Mouse (Mus musculus) neural tube, embryonic 14.5 days (tissue): Measurements from ENCODE around the gene Hecw1. TPM values are rescaled to one million over a fixed set of nuclear protein-coding genes. Genes with fewer than 3 reads are reported as not detected.

ENCODE experiments used
- ATAC-seq: fragments of 200-750 bp; cut with Nextera tagmentation; 2 replicates; pipeline ENCODE4 v1.8.0; 2017; ENCODE audit warnings: low read depth, mild to moderate bottlenecking, moderate TSS enrichment, moderate library complexity
- H3K27ac ChIP-seq: fragments of 300-500 bp; sonication (generic); 2 replicates; pipeline ENCODE4 v1.5.1; 2014; ENCODE audit warnings: low read depth, mild to moderate bottlenecking, control low read depth, low read length, moderate library complexity, mixed read lengths
- H3K27me3 ChIP-seq: fragments of 300-500 bp; sonication (generic); 2 replicates; pipeline ENCODE4 v1.6.1; 2014; ENCODE audit warnings: low read length; ENCODE audit not compliant: control insufficient read depth, insufficient read depth
- H3K36me3 ChIP-seq: fragments of 300-500 bp; sonication (generic); 2 replicates; pipeline ENCODE4 v1.6.1; 2014; ENCODE audit warnings: low read length, mixed read lengths; ENCODE audit not compliant: control insufficient read depth, insufficient read depth
- H3K4me1 ChIP-seq: fragments of 300-500 bp; sonication (generic); 2 replicates; pipeline ENCODE4 v1.6.1; 2014; ENCODE audit warnings: low read length; ENCODE audit not compliant: control insufficient read depth, insufficient read depth
- H3K4me2 ChIP-seq: fragments of 300-500 bp; sonication (generic); 2 replicates; pipeline ENCODE4 v1.6.1; 2014; ENCODE audit warnings: mild to moderate bottlenecking, low read depth, low read length, control low read depth
- H3K4me3 ChIP-seq: fragments of 300-500 bp; sonication (generic); 2 replicates; pipeline ENCODE4 v1.5.1; 2014; ENCODE audit warnings: low read depth, low read length, control low read depth, mixed read lengths
- H3K9ac ChIP-seq: fragments of 300-500 bp; sonication (generic); replicated peaks from 2 replicates; pipeline ENCODE4 v1.6.1; 2014; ENCODE audit warnings: low read depth, mild to moderate bottlenecking, control low read depth, low read length, mixed read lengths
- H3K9me3 ChIP-seq: fragments of 300-500 bp; sonication (generic); 2 replicates; pipeline ENCODE4 v1.6.1; 2016; ENCODE audit warnings: low read length; ENCODE audit not compliant: control insufficient read depth
- WGBS: fragments of 180-500 bp; shearing (Covaris S2); extraction: QIAGEN DNeasy Blood & Tissue Kit; methylation state at CpG from one replicate; pipeline ENCODE4 v1.1.7; 2014; 5-methylcytosine and 5-hydroxymethylcytosine counted together
- polyA plus RNA-seq: library from polyadenylated mRNA; unstranded; fragments of >200 nt; fragmentation: Nextera tagmentation; extraction: Ambion mirVana; gene quantifications from 2 replicates; pipeline ENCODE4 v1.2.1, GENCODE M21; 2014

Hecw1 gene
- polyA plus RNA-seq: 50.6 and 55.3 TPM in 2 replicates

DNA sequence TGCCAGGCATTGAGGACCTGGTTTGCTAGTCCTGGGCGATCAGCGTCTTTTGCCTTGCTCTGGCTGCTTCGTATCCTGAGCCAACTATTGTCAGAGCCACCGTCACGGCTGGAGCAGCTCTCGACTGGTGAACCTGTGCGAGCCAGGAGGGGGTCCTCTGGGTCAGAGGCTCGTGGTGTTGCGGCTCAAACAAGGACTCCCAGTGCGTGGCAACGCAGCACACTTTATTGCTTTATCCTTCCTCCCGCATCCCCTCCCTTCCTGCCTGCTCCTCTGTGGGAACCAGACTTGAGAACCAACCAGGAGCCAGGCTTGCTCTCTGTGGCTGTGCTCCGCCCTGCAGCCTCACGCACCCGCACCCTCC lies at the start of gene Hecw1:
TSS of gene Hecw1 (minus strand) at position 323 of the 364 bp plus-strand sequence.
- peak within 1 kb of the TSS; percentile 76 for H3K4me3 ChIP-seq
- H3K27me3 ChIP-seq: no peaks in the 10 kb centered on the region
- H3K9me3 ChIP-seq: no peaks in the 10 kb centered on the region
- peak within 1 kb of the TSS; percentile 93 for H3K9ac ChIP-seq
- no peaks in the 10 kb centered on the region for H3K36me3 ChIP-seq
- peak within 1 kb of the TSS; percentile 64 for H3K4me2 ChIP-seq
- 1% methylated on average over 15 of the region's 15 CpGs for WGBS
- peaks cover 17% of the 10 kb centered on the region for H3K4me1 ChIP-seq
- ATAC-seq: peak; percentile 92
- peak within 1 kb of the TSS; percentile 97 for H3K27ac ChIP-seq

GRCm38 (mm10) chr13:14561336-14561735 lies 38.3 kb upstream of the Hecw1 start:
- Histone ChIP-seq H3K4me3 (no peak overlapping the region), H3K27me3 (no peaks in the 10 kb centered on the region), H3K4me2 (no peak overlapping the region), H3K4me1 (no peaks in the 10 kb centered on the region), H3K36me3 (no peaks in the 10 kb centered on the region), H3K9ac (no peak overlapping the region), H3K9me3 (no peaks in the 10 kb centered on the region), H3K27ac (no peak overlapping the region)
- ATAC-seq: no peak
- 93% methylated on average over 1 of the region's 1 CpGs for WGBS

DNA sequence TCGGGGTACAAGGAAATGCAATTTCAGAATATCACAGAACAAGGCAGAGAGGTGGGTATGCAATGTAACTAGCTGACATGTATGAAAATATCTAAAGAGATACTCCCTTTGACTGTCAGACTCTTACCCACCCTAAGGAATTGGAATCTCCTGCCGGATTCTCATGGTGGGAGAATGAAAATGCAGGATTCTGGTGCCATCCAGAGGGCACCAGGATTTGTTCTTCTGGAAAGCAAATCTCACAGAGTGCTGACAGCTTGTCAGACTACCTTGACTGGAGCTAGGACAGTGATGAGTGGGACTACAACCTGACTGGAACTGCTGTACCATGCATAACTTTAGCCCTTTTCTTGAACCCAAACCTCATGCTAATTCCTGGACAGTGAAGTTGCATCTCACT lies 29.6 kb upstream of the Hecw1 start:
- Histone ChIP-seq H3K4me1 (no peaks in the 10 kb centered on the region), H3K9ac (no peak overlapping the region), H3K27ac (no peak overlapping the region), H3K9me3 (no peaks in the 10 kb centered on the region), H3K4me3 (no peak overlapping the region), H3K4me2 (no peak overlapping the region), H3K36me3 (no peaks in the 10 kb centered on the region), H3K27me3 (no peaks in the 10 kb centered on the region)
- WGBS: 84% methylated on average over 2 of the region's 2 CpGs
- ATAC-seq: no peak

GRCm38 (mm10) chr13:14542860-14543259 lies 19.8 kb upstream of the Hecw1 start:
- H3K36me3 ChIP-seq: no peaks in the 10 kb centered on the region
- no peak overlapping the region for H3K4me2 ChIP-seq
- no peak overlapping the region for H3K27ac ChIP-seq
- no peaks in the 10 kb centered on the region for H3K4me1 ChIP-seq
- 85% methylated on average over 5 of the region's 5 CpGs for WGBS
- no peaks in the 10 kb centered on the region for H3K9me3 ChIP-seq
- no peak for ATAC-seq
- no peak overlapping the region for H3K9ac ChIP-seq
- no peaks in the 10 kb centered on the region for H3K27me3 ChIP-seq
- H3K4me3 ChIP-seq: no peak overlapping the region

DNA sequence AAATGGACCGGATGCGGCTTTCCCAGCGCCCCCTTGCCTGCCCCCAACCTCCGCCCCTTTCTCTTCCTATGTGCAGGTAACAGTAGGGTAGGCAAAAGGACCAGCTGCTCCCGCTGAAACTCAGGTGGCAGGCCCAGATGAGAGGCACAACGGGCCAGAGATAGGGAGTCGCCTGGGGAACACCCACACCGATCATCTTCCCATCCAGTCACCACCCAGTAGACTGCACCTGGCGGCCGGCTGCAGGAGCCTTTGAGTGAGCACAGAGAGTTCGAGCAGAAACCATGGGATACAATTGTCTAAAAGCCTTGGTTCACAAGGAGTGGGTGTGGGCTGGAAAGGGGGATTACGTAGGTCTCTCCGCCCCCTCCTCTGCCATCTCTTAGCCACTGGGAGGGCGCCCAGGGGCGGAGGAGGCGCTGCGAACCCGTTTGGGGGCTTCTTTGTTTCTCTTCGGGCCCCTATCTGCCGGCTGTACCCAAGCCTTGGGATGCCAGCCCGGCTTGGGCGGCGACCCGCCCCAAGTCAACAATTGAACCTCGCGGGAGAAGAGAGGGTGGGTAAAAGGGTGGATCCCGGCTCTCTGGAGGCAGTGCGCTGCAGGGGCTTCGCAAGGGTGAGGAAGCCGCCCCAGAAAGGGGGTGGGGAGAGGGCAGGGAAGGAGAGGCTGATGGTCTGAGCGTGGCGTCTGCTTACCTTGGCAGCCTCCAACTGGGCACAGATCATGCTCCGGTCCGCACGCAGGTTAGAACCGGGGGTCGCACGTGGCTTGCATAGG lies 711 bp downstream of the Hecw1 start:
- WGBS: 1% methylated on average over 38 of the region's 38 CpGs

DNA sequence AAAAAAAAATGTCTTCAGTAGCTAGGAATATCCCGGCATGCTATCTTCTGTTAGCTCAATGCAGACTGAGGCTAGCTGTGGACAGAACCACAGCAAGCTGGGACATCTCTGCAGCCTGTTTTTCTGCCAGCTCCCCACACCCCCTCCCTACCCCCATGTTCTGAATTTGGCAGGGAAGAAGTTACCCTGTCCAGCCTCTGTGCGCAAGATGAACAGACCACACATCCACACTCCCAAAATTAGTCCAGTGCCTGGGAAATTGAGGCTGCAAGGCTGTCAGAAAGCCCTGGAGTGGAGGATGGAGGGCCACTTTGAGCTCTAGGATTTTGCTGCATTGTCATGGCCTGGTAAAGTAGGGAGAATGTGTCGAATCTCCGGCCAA lies 1.3 kb downstream of the Hecw1 start:
- peak; percentile 13 for ATAC-seq
- 26% methylated on average over 4 of the region's 4 CpGs for WGBS
- Histone ChIP-seq H3K4me2 (peak overlapping the region; percentile 64), H3K27ac (peak overlapping the region; percentile 97), H3K9me3 (no peaks in the 10 kb centered on the region), H3K36me3 (no peaks in the 10 kb centered on the region), H3K9ac (peak overlapping the region; percentile 93), H3K4me3 (peak overlapping the region; percentile 76), H3K4me1 (peaks cover 17% of the 10 kb centered on the region), H3K27me3 (no peaks in the 10 kb centered on the region)

More for the DNA sequence above, 711 bp downstream of the Hecw1 start:
- ATAC-seq: peak; percentile 94
- H3K4me2 ChIP-seq: peak overlapping the region; percentile 64
- peak overlapping the region; percentile 97 for H3K27ac ChIP-seq
- peaks cover 17% of the 10 kb centered on the region for H3K4me1 ChIP-seq
- no peaks in the 10 kb centered on the region for H3K27me3 ChIP-seq
- H3K9me3 ChIP-seq: no peaks in the 10 kb centered on the region
- no peaks in the 10 kb centered on the region for H3K36me3 ChIP-seq
- H3K4me3 ChIP-seq: peak overlapping the region; percentile 76
- H3K9ac ChIP-seq: peak overlapping the region; percentile 93

GRCm38 (mm10) chr13:14519605-14520004 lies 3.4 kb downstream of the Hecw1 start:
- WGBS: 80% methylated on average over 3 of the region's 3 CpGs
- no peaks in the 10 kb centered on the region for H3K9me3 ChIP-seq
- no peak for ATAC-seq

DNA sequence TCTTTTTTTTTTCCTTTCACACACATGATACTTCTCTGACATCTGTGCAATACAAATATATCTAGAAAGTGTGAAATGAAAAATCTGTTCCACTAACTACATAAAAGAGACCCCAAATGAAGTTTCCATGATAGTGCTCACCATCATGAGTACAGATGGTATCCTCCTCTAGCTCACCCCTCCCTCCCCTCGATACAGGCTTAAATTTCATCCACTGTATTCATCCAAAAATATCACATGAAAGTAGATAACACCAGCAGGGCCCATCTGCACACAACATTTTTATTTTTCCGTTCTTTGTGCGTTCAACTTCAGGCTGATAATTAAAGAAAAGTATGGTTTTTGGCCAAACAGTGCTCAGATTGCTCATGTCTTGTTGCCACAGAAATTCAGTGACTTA lies 5.5 kb downstream of the Hecw1 start:
- no peak overlapping the region for H3K27ac ChIP-seq
- H3K4me3 ChIP-seq: no peak overlapping the region
- H3K4me1 ChIP-seq: peaks cover 15% of the 10 kb centered on the region
- H3K9ac ChIP-seq: no peak overlapping the region
- no peaks in the 10 kb centered on the region for H3K36me3 ChIP-seq
- H3K9me3 ChIP-seq: no peaks in the 10 kb centered on the region
- 81% methylated on average over 3 of the region's 3 CpGs for WGBS
- no peak for ATAC-seq
- H3K4me2 ChIP-seq: no peak overlapping the region
- H3K27me3 ChIP-seq: no peaks in the 10 kb centered on the region

More at GRCm38 (mm10) chr13:14519605-14520004, 3.4 kb downstream of the Hecw1 start:
- Histone ChIP-seq H3K36me3 (no peaks in the 10 kb centered on the region), H3K27ac (no peak overlapping the region), H3K4me3 (peak overlapping the region; percentile 76; the same call in 1 of the 2 replicates), H3K27me3 (no peaks in the 10 kb centered on the region), H3K4me2 (peak overlapping the region; percentile 64), H3K9ac (no peak overlapping the region), H3K4me1 (peaks cover 17% of the 10 kb centered on the region)

DNA sequence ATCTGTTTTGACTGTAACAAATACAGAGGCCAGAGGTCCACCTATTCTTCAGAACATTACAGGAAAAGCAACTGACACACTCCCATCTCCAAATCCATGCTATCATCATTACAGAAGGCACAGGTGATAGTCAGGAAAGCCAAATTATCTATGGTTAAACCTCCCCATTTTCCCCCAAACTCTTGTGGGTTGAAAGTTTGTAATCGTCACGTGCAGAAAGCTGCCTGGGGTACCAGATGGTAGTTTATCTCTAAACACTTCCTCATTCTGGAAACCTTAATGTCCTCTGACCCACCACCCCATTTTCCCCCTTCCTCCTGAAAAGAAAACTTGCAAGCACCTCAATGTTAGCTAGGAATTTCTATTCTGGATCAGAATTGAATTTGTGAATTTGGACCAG lies 7.9 kb downstream of the Hecw1 start:
- 81% methylated on average over 2 of the region's 2 CpGs for WGBS
- Histone ChIP-seq H3K9ac (no peak overlapping the region), H3K4me3 (no peak overlapping the region), H3K27me3 (no peaks in the 10 kb centered on the region), H3K4me1 (peaks cover 7% of the 10 kb centered on the region), H3K27ac (no peak overlapping the region), H3K36me3 (no peaks in the 10 kb centered on the region), H3K9me3 (no peaks in the 10 kb centered on the region), H3K4me2 (no peak overlapping the region)
- no peak for ATAC-seq
